In genomic region chr1:19237721-19238410, GRCm38 (mm10) we compare ENCODE assay signal across 27 mouse cellular contexts. TPM values are rescaled to one million over a fixed set of nuclear protein-coding genes. Genes with fewer than 3 reads are reported as not detected.
"Had no signal": no experiment of that assay in that cellular context is flagged by ENCODE, and none has a peak within 500 bp of the region (broad histone marks: within the 10 kb centered on the region; RNA-seq: fewer than 3 reads in every experiment).

No protein-coding gene starts in this region.

- H3K9me3 ChIP-seq: heart, embryonic 10.5 days; heart, embryonic 12.5 days; hindbrain, embryonic 10.5 days; hindbrain, embryonic 12.5 days; intestine, embryonic 15.5 days; kidney, embryonic 15.5 days; limb, embryonic 10.5 days; limb, embryonic 12.5 days had no signal

- H3K36me3 ChIP-seq: heart, embryonic 10.5 days; heart, embryonic 12.5 days; hindbrain, embryonic 10.5 days; hindbrain, embryonic 12.5 days; intestine, embryonic 15.5 days; kidney, embryonic 15.5 days; limb, embryonic 10.5 days; limb, embryonic 12.5 days had no signal

- H3K4me3 ChIP-seq: gastrocnemius, adult 2 months; heart, embryonic 10.5 days; heart, embryonic 12.5 days; hindbrain, embryonic 10.5 days; hindbrain, embryonic 12.5 days; intestine, embryonic 15.5 days; kidney, embryonic 15.5 days; layer of hippocampus, adult 2 months; left cerebral cortex, adult 2 months; limb, embryonic 10.5 days; limb, embryonic 12.5 days had no signal

- H3K9ac ChIP-seq: heart, embryonic 12.5 days; hindbrain, embryonic 12.5 days; hindbrain, embryonic 14.5 days; intestine, embryonic 15.5 days; kidney, embryonic 15.5 days; limb, embryonic 12.5 days had no signal

- DNase-seq: gastrocnemius, adult 2 months; gastrocnemius, postnatal 10 days; gastrocnemius, postnatal 25 days; heart, adult 18-20 months; heart, postnatal 10 days; heart, postnatal 4 days; kidney, adult 18-20 months; kidney, adult 9 months; kidney, postnatal 14 days; kidney, postnatal 36 days; liver had no signal

- H3K4me2 ChIP-seq: heart, embryonic 12.5 days; hindbrain, embryonic 12.5 days; hindbrain, embryonic 14.5 days; intestine, embryonic 15.5 days; kidney, embryonic 15.5 days; limb, embryonic 12.5 days; liver, embryonic 11.5 days had no signal

- ATAC-seq: hindbrain, embryonic 16.5 days; inflammation-experienced regulatory T-cells, adult 6 months; intestine, embryonic 15.5 days; intestine, postnatal 0 days had no signal

- H3K27ac ChIP-seq: gastrocnemius, adult 2 months; heart, embryonic 10.5 days; hindbrain, embryonic 10.5 days; hindbrain, embryonic 12.5 days; hindbrain, embryonic 14.5 days; intestine, embryonic 15.5 days; kidney, embryonic 15.5 days; kidney, postnatal 0 days; layer of hippocampus, adult 2 months; left cerebral cortex, adult 2 months; limb, embryonic 10.5 days; limb, embryonic 12.5 days had no signal

- H3K4me1 ChIP-seq: intestine, embryonic 15.5 days had no signal

RNA-seq across cellular contexts. Expression of gene Tfap2b, which starts 29.2 kb away (rescaled TPM):
- polyA plus RNA-seq: inflammation-experienced regulatory T-cells, adult 6 months; intestine, postnatal 0 days had no signal
